Mouse (Mus musculus) C3H10T1/2 (cell line): ENCODE data around the gene Gm21764. TPM values are rescaled to one million over a fixed set of nuclear protein-coding genes. Genes with fewer than 3 reads are reported as not detected.

ENCODE experiments used
- polyA plus RNA-seq, 2 experiments: library from polyadenylated mRNA; unstranded; fragments of >200 nt; fragmentation: generic; extraction: Trizol; gene quantifications; one replicate each; pipeline ENCODE4 v1.2.1; 2012; ENCODE audit warnings: missing spikeins in 2 of 2

Gene Gm21764
- polyA plus RNA-seq, result not detected

DNA sequence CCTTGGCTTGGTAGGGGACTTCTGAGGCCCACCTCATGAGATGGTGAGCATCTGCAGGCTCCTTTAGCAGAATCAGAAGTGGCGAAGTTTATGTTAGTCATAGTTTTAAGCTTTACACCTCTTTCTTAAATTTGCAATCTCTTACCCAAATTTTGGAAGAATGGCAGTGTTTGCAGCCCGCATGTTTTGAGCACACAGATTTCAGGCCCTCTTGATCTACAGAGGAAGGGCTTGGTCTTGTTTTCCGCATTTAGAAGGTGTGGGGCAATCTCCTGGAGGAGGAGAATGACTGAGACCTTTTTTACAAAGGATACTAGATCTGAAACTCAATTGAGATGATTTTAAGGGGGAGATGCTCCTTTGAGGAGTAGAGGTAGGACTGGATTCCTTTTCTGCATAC, at the start of gene Gm21764:
Gene Gm21764, minus strand, starts transcription at position 101 of the 400 bp plus-strand sequence.

DNA sequence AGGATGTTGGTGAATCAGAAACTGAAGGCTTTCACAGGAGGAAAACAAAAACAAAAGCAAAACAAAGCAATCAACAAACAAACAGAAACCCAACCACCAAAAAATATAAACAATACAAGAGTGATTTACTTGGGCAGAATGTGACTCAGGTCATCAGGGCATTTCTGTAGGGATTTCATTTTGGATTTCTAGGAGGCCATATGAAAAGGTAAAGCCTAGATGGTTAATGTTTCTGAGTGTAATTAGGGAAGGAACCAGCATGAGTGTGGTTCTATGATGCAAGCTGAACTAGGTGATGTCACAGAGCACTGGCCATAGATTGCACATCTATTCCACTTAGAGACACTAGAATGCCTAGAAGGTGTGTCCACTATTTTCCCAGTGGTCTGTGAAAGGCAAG, 27.2 kb upstream of the Gm21764 start, which contains the start of gene Ssty1:
Gene Ssty1, plus strand, starts transcription at position 301 of the 400 bp plus-strand sequence.

Other genes with a start within 250 kb of the Gm21764 start
- not detected for gene Gm21904, start 215.5 kb downstream of the Gm21764 start, polyA plus RNA-seq
- gene Gm20772, start 187.1 kb downstream of the Gm21764 start, polyA plus RNA-seq, result not detected
- not detected for gene Gm20831, start 187.1 kb downstream of the Gm21764 start, polyA plus RNA-seq
- gene Srsy, start 124.5 kb downstream of the Gm21764 start, polyA plus RNA-seq, result not detected
- gene Ssty1, start 27.3 kb upstream of the Gm21764 start, polyA plus RNA-seq, result not detected